Mouse (Mus musculus) left cerebral cortex, postnatal 36 days (tissue): ENCODE results near the gene Lrrc4. TPM values are rescaled to one million over a fixed set of nuclear protein-coding genes. Genes with fewer than 3 reads are reported as not detected.

Source experiments
- total RNA-seq, 2 experiments: library from RNA; stranded (reverse); gene quantifications; 2 replicates each; pipeline ENCODE4 v1.2.3; 2021

Gene Lrrc4
- total RNA-seq, 2 experiments from 2014 or later: 95.8 to 105 TPM

Other genes starting within 250 kb of the Lrrc4 start
- not detected for gene Lep, start 228.5 kb upstream of the Lrrc4 start, total RNA-seq